Mouse (Mus musculus) right cerebral cortex, adult 2 months (tissue): ENCODE data around the gene Plekha6.
A peak's percentile ranks its signal among the peaks of the same experiment; 100 is the strongest.

Experiments used
- DNase-seq, 2 experiments: peaks; one replicate each; pipeline ENCODE4 v3.0.0; 2021 to 2022; ENCODE audit warnings: low spot score in 2 of 2

The Plekha6 gene

GRCm38 (mm10) chr1:133163820-133164431, at the start of gene Plekha6:
Gene Plekha6 (plus strand): TSS chr1:133164210.
- no peak for DNase-seq

DNA sequence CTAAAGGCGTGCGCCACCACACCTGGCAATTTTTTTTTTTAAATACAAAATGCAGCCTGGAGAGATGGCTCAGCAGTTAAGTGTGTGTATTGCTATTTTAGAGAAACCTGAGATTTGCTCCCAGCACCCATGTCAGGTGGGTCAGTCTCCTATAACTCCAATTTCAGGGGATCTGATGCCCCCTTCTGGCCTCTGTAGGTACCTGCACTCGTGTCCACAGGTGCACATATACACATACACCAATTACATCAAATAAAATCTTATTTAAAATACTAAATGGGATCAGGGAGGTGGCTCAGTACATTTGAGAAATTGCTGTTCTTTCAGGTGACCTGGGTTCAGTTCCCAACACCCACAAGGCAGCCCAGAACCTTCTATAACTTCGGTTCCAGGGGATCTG, 47.9 kb upstream of the Plekha6 start:
- no peak for DNase-seq

DNA sequence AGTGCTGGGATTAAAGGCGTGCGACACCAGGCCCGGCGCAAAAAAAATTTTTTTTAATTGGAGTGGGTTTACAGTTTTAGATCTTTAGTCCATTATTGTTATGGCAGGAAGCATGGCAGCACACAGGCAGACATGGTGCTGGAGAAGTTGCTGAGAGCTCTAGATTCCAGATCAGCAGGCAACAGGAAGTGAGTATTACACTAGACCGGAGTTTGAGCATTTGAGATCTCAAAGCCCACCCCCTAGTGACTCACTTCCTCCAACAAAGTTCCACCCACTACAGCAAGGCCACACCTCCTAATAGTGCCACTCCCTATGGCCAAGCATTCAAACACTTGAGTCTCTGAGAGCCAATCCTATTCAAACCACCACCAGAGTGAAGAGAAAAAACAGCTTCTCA, 45.9 kb upstream of the Plekha6 start:
- no peak for DNase-seq

GRCm38 (mm10) chr1:133118844-133119243, 45.2 kb upstream of the Plekha6 start:
- no peak for DNase-seq

- no peak for DNase-seq
These were observed 43.9 kb upstream of the Plekha6 start for GRCm38 (mm10) chr1:133119931-133120712.

- no peak for DNase-seq
These were observed 42.8 kb upstream of the Plekha6 start for GRCm38 (mm10) chr1:133121246-133121645.

DNA sequence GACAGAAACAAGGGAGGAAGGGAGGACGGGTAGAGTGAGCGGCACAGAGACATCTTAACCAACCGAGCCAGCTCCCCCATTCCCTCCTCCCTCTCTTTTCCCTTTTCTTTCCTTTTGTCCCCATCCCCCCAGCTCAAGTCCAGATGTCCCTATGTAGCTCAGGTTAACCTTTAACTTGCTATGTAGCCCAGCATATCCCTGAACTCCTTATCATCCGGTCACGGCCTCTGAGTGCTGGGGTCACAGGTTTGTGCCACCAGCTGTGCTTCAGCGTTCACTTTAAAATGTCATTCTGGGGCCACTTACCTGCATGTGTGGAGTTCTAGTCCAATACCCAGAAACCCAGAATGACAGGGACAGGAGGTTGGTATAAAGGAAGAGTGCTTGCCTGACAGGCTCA, 39.9 kb upstream of the Plekha6 start:
- no peak for DNase-seq

- no peak for DNase-seq
These were observed 38.2 kb upstream of the Plekha6 start for GRCm38 (mm10) chr1:133125640-133126364.

DNA sequence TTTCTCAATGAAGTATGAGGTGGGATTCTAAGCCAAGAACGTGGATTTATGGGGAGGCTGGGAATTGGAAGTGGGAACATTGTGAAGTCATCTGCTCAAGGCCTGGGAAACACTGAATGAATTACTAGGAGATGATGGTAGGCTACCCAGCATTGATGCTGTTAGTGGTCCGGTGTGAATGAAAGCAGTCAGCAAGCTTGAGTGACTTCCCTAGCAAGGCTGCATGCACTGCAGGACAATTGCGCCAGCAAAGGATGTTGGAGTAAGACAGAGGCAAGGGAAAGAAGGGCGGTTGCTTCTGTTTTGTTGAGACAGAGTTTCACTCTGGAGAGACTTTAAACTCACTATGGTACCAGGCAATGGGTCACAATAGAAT, 37.7 kb upstream of the Plekha6 start:
- no peak for DNase-seq

- no peak for DNase-seq
These were observed 36.7 kb upstream of the Plekha6 start for GRCm38 (mm10) chr1:133127328-133127727.

DNA sequence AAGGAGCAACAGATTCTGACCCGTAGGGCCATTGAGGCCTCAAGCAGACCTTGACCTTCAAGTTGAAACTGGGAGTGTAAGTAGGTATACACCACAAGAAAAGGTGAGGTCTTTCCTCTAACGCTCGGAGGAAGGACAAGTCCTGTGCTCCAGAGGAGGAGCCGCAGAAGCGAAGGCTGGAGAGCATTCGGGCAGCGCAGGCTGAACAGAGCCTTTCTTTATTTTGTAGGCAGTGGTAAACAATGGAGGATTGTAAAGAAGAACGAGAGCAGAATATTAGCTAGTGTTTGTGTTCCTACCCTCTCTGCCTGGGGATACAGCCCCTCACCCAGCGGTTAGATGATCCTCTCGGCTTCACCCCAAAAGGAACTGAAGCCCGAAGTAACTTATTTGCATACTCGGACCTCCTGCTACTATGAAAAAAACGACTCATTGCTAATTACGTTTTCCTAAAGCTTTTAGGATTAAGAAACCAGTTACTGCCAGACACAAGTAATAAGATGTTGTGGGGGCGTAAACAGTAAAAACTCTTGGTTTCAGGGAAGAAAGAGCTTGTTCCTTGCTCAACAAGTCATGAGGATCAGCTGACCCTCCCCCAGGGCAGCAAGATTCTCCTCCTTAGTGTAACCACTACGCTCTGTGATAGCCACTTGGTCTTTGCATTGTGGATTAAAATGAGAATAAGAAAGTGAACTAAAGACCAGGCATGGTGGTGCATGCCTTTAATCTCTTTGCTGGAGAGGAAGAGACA, 34.4 kb upstream of the Plekha6 start:
- peak in 1 of 2 experiments; percentile 10 for DNase-seq

DNA sequence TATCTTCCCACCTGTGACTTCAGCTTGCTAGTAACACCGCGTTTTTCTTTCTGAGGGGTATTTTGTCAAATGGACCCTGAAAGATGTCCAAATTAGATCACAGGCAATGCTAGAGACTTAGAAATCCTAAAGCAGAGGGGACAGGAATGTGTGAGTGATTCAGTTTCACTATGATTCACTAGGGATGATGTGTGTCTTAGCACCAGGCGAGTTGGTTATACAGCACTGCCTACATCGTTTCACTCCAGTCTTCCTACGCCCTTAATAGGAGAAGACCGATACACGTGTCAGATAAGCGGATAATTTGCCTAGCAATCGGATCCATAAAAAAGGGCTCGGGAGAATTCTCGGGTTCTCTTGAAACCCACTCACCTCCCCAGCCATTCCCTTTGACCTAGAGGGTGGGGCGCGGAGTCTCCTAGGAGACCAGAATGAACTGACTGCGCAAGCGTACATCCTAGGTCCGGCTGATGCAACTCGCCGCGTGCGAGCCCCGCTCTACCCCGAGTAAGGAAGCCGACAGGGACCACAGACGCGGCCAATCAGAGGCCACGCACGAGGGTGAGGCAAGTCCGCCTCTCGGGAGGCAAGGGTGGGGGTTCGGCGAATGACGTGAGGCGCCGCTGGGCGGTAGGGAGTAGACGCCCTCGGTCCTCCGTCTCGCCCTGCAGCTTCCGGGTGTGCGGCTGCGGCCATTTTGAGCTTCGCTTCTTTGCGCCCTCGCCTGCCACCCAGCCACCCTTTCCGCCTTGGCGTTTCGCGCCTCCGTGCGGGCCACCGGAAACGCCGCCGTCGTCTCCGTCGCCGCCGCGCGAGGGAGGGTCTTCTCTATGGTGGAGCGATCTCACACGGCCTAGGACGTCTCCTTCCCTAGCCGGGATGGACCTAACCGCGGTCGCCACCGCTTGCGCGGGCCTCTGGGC, 33.1 kb upstream of the Plekha6 start, which contains the start of gene Ppp1r15b:
Gene Ppp1r15b, plus strand, starts transcription at position 506 of the 923 bp plus-strand sequence.
- DNase-seq = peak; percentile 99

DNA sequence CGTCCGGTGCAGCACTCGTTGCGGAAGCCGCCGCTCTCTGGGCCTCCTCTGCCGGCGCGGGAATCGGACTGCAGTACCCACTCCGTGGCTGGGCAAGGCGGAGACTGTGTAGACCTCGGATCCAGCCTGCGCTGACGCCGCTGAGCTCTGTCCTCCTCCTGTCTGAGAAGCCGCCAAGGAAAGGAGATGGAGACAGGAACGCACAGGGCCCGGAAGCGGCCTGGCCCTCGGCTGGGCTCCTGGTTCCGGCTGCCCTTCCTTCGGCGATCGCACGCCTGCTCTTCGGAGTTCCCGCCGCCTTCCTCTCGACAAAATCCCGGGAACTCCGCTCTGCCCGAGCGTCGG, 32.5 kb upstream of the Plekha6 start:
- no peak for DNase-seq

GRCm38 (mm10) chr1:133131936-133132335, 32.1 kb upstream of the Plekha6 start:
- peak in 1 of 2 experiments; percentile 23 for DNase-seq

DNA sequence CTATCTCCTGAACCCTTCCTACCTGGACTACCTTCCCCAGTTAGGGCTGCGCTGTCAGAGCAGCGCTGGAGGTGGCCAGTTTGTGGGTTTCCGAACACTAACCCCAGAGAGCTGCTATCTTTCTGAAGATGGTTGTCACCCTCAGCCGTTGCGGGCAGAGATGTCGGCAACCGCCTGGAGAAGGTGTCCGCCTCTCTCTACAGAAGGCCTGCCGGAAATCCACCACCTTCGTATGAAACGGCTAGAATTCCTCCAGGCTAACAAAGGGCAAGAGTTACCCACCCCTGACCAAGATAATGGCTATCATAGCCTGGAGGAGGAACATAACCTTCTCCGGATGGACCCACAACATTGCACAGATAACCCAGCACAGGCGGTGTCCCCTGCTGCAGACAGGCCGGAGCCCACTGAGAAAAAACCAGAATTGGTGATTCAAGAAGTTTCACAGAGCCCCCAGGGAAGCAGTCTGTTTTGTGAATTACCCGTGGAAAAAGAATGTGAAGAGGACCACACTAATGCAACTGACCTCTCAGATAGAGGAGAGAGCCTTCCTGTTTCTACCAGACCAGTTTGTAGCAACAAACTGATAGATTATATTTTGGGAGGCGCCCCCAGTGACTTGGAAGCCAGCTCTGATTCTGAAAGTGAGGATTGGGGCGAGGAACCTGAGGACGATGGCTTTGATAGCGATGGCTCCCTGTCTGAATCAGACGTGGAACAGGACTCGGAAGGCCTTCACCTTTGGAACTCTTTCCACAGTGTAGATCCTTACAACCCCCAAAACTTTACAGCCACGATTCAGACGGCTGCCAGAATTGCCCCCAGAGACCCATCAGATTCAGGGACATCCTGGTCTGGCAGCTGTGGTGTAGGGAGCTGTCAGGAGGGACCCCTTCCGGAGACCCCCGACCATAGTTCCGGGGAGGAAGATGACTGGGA, 31.4 kb upstream of the Plekha6 start:
- DNase-seq = no peak

DNA sequence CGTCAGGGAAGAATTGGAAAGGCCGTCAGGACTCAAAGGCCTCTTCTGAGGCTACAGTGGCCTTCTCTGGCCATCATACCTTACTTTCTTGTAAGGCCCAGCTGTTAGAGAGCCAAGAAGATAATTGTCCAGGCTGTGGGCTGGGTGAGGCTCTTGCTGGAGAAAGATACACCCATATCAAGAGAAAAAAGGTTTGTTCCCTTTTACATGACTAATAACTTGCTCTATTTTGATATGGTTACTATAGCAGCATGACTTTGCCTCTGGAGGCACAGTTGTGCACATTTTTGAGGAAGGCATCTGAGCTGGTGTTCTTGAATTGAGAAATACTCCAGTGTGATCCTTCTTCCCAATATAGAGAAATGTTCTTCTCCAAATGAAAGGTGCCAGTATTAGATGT, 30.6 kb upstream of the Plekha6 start:
- DNase-seq = peak in 1 of 2 experiments; percentile 14

DNA sequence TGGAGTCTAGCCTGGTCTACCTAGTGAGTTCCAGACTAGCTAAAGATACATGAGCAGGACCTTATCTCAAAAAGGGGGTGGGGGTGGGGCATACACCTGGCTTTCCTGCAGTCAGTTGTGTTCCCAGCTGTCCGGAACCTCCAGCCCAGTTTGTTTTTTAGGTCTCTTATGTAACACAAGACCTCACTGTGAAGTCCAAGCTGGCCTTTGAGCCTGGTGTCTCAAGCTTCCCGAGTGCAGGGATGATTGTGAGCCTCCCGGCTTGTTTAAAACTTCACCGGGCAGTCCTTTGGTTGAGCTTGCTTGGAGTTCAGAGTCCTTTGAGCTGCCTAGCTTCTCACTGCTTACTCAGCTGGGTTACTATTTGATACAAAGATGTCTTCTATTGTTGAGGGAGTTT, 29.9 kb upstream of the Plekha6 start:
- DNase-seq = no peak

GRCm38 (mm10) chr1:133134881-133135280, 29.1 kb upstream of the Plekha6 start:
- no peak for DNase-seq

DNA sequence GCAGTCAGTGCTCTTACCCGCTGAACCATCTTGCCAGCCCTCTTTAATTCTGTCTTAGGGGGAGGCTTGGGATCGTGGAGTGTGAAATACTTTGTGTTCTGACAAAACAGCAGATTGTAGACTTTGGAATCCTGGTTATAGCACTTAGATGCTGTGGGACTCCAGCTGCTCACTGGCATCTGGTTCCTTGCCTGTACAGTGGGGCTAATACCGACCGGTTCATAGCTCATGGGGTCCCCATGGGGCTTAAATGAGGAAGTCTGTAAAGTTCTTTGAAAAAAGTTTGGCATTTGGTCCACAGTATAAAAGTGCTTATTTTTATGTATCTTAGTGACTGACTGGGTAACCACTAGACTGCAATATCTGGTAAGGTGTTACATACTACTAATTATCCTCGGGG, 28.2 kb upstream of the Plekha6 start:
- DNase-seq = no peak

DNA sequence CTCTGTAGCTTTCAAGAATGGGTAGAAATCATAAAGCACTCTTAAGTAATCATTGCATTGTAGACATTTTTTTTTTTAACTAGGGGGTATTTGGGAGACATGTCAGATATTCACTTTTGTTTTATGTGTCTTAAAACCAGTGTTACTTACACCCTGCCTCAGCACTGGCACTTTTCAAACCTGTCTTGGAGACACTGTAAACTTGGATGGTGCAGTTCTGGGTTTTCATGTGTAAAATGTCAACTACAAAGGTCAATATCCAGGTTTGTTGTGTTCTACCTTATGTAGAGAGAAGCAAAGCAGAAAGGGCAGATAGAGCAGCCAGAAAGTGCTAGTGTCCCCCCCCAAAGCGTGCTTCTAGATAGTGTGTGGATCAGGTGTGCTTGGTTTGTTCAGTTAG, 25.6 kb upstream of the Plekha6 start:
- no peak for DNase-seq
